Mouse (Mus musculus): Measurements from ENCODE around the gene Mrgbp. TPM values are rescaled to one million over a fixed set of nuclear protein-coding genes. Genes with fewer than 3 reads are reported as not detected.
A peak's percentile ranks its signal among the peaks of the same experiment; 100 is the strongest.

The Mrgbp gene
- 10 to 100 TPM; 14.4 to 14.6 TPM for total RNA-seq (2021)

DNA sequence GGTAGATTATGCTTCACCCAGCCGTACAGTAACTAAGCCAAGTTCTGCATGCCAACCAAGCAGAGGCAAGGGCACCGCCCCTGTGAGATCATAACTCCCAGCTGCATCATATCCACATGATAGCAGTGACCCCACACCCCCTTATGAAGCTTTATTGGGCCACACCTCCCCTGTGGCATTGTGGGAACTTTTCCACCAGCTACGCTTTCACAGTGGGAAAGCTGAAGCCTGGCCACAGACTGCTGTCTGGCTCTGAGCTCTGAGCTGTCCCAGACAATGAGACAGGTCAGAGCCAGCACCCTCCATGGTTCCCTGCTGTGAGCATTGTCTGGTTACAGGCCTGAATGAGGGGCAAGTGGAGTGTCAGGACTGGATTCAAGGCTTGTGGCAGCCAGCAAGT is at the start of gene Mrgbp:
Mrgbp (plus strand) TSS at position 303 of the 400 bp plus-strand sequence.
- no peak for DNase-seq (ENCODE audit: low spot score)
- intact Hi-C loops (cut with DNase I) = loop anchor here (1.0 to 10.0 kb wide), 3 partner anchors 96 to 306 kb away; partner anchors contain the start of gene Cables2

DNA sequence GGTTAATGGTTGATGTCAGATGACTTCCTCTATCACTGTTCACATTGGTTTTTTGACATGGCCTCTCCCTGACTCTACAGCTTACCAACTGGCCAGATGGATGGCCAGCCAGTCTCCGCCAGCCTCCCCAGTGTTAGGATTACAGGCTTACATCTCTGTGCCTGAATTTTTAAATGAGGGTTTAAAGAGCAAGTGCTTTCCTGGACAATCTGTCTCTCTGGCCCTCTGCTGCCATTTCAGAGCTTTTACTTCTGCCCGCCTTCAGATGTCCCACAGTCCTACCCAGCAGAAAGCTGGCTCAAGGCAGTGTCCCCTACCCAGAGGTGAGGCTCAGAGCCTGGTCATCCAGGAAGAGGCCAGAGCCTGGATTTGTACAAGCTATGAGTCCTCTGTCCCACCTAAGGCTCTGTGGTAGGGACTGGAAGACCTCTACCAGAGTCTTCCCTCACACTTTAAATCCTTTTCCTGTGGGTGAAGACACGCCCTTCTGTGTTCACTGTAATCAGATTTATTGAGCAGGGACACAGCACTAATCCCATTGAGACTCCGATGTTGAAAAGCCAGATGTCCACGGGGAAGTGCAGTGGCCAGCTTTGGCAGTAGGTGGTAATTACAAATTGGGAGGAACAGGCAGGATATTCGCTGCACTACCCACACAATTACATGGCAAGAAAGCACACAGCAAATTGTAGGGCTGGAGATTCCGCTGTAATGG is 49.3 kb upstream of the Mrgbp start:
- intact Hi-C loops (cut with DNase I) = no loop called here

DNA sequence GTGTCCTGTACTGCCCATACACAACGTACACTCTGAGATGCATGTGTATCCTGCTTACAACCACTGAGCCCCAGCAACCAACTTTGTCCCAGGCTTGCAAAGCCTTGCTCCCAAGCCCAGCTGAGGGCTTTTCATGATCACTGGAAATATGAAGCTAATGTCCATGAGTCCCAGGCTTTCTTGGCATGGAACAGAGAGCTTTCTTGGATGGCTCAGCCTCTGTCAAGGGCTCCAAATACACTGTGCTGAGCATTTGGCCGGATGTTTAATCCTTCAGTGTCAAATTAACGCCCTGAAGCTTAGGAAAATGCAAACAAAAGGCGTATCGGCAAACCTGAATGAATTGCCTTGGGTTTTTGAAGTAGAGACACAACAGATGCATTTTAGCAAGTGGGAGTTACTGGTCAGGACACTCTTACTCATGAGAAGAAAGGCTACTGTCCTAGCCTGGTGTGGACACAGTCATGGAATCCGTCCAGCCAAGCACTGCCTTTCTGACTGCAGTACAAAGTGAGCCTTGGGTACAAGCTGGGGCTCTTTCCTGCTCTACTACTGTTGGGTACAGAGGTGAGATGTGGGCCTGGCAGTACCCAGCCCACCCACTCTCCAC is 48.6 kb upstream of the Mrgbp start:
- no peak for DNase-seq (ENCODE audit: low spot score)
- intact Hi-C loops (cut with DNase I) = no loop called here

More for the DNA sequence above, 49.3 kb upstream of the Mrgbp start:
- no peak for DNase-seq (ENCODE audit: low spot score)

DNA sequence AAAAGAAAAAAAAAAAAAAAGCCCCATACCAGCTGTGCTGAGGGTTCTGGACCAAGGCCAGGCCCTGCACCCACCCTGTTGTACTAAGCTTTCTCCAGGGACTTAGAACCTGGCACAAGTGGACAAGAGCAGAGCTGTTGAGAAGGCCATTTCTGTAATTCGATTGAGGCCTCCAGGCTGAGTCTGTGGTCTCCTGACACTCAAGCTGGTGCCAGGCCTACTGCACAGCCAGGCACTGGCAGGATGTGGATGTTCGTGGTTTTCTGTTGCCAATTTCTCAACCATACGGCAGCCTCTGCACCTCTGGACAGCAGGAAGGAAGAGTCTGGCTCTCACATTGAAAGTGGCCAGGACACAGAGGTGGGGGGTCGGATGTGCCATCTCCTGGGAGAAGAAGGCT is 47.9 kb upstream of the Mrgbp start:
- intact Hi-C loops (cut with DNase I) = no loop called here
- no peak for DNase-seq (ENCODE audit: low spot score)

DNA sequence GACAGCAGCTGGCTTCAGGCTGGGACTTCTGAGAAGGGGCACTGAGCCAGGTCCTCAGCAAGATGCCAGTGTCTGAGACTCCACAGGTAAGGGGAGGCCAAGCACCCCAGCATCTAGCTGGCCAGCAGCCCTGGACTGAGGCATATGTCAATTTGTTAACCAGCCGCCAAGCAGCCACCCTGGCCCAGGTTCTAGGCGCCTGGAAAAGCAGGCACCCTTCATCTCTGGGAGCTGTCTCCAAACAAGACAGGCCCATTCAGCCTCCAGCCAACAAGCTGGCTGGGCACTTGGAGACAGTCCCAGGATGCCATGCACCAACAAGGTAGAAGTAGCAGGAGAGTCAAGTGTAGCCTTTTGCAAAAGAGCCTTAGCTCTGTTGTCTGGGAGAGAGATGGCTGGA is 37.4 kb upstream of the Mrgbp start:
- DNase-seq (ENCODE audit: low spot score) = no peak
- intact Hi-C loops (cut with DNase I) = no loop called here

DNA sequence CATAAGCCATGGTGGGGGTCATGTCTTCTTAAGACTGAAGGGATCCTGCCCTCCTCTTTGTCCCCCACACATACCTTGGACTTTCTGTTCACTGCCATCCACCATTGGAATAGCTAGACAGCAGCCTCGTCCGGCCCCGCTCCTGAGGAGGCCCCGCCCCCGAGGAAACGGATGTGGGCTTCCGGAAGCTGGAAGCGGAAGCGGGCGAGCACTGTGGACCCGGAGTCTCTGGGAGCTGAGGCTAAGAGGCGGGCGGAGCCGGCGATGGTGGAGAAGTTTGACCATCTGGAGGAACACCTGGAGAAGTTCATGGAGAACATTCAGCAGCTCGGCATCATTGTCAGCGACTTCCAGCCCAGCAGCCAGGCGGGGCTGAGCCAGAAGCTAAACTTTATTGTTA is 36.1 kb upstream of the Mrgbp start:
- intact Hi-C loops (cut with DNase I) = no loop called here

DNA sequence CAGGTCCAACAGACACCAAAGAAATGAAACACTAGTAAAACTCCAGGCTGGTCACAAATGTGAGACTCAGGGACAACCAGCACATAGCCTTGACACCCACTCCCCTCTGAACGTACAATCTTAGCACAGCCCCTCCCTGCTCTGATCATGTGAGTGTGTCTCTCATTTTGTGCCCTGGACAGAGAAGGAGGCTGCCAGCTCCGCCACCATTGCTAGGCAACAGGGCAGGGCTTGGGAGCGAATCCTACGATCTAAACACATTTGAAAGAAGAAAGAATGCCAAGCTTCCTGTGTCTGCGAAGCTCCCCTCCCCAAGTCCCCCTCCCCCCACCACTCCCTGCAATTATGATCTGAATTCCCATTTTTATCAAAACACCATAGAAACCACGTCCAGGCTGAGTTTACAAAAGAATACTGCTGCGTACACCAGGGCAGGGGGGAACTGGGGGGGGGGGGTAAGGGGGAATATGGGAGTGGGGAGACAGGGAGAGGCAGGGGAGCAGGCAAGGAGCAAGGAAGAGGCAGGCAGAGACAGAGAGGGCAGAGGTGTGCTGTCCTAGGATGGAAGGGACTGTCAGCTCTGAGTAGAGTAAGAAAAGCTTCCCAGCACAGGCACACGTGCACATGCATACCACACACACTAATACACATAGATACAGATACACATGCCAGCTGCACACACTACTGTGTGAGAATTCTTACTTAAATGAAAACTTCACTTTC is 33.6 kb upstream of the Mrgbp start:
- DNase-seq (ENCODE audit: low spot score) = no peak
- intact Hi-C loops (cut with DNase I) = no loop called here

More for the DNA sequence above, 36.1 kb upstream of the Mrgbp start:
- DNase-seq (ENCODE audit: low spot score) = no peak

DNA sequence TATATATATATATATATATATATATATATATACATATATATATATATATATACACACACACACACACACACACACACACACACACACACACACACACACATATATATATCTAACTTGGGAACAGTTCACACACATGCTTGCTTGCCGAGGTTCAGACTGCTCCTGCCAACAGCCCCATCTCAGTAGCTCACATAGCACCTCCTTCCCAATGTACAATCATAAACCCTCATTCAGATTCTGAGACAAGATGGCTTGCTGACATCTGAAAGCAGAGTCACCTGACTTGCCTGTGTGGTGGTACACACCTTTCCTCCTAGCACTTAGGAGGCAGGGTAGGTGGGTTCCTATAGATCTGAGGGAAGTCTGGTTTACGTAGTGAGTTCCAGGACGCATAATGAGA is 28.8 kb upstream of the Mrgbp start:
- no peak for DNase-seq (ENCODE audit: low spot score)
- intact Hi-C loops (cut with DNase I) = no loop called here

DNA sequence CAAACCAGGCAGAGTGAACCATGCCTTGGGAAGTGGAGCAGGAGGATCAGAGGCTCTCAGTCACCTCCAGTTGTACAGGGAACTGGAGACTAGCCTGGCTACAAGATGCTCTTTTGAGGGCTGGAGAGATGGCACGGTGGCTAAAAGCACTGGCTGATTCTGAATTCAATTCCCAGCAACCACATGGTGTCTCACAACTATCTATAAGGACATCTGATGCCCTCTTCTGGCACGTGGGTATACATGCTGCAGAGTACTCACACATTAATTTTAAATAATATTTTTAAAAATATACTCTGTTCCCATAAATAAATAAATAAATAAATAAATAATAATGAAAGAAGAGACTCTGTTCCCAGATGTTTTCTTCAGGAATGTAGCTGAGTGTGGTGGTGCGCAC is 25.9 kb upstream of the Mrgbp start:
- DNase-seq (ENCODE audit: low spot score) = no peak
- intact Hi-C loops (cut with DNase I) = no loop called here

DNA sequence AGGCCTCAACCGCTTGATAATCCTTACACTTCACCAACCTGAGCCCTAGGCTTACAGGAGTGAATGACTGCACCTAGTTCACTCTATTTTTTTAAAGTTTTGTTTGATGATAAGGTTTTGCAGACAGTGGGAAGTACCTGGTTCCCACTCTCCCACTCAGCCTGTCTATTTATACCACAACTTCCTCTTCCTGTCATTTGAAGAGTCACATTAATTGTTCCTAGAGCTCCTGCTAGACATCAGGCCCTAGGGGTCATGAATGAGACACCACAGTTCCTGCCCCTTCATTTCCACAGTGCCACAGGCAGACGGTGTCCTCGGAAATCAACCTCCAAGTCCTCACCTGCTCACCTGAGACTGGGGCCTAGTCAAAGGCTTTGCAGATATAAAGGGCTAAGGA is 24.6 kb upstream of the Mrgbp start:
- intact Hi-C loops (cut with DNase I) = no loop called here
- no peak for DNase-seq (ENCODE audit: low spot score)

DNA sequence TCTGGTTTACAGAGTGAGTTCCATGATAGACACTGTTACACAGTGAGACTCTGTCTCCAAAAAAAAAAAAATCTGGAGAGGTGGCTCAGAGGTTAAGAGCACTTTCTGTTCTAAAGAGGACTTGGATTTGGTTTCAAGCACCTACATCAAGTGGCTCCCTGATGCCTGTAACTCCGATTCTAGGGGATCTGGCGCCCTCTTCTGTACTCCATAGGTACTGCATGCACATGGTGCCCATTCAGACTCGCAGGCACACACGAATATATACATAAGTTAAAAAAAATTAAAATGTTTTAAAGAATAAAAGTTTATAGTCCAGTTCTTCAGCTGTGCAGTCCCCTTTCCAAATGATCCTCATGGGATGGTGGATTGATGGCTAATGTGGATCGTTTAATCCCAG is 20.9 kb upstream of the Mrgbp start:
- intact Hi-C loops (cut with DNase I) = no loop called here
- DNase-seq (ENCODE audit: low spot score) = no peak

DNA sequence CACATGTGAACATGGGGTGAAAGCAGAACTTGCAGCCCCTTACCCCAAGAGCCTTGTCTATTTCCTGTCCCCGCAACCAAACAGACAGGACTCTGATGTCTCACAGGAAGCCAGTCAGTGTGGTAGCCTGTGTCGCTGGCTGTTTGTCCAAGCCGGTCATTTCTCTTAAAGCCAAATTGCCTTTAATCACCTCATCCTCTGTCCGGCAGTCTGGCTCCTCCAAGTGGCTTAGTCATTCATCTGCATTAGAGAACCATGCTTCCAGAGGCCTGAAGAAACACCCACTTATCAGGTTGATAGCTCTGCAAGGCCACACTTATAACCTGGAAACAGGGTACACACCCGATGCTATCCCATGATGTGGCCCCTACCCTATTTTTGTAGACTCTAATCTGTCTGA is 19.0 kb upstream of the Mrgbp start:
- intact Hi-C loops (cut with DNase I) = no loop called here
- no peak for DNase-seq (ENCODE audit: low spot score)

DNA sequence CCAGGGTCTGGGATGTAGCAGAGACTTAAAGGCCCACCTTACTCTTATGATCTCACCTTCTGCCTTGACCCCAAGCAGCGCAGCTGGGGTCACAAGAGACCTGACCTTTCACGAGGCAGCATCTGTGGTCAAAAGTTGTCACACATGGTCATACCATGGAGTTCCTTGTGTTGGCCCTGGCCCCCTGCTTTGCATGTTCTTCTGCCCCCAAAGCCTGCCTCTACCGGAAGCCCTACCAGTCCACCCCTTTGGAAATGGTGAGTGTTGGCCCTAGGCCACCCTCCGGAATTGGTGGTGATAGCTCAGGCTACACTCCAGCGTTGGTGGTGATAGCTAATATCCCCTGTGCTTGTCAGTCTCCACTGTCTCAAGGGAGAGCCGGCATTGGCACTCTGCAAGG is 17.8 kb upstream of the Mrgbp start:
- DNase-seq (ENCODE audit: low spot score) = no peak
- intact Hi-C loops (cut with DNase I) = no loop called here

DNA sequence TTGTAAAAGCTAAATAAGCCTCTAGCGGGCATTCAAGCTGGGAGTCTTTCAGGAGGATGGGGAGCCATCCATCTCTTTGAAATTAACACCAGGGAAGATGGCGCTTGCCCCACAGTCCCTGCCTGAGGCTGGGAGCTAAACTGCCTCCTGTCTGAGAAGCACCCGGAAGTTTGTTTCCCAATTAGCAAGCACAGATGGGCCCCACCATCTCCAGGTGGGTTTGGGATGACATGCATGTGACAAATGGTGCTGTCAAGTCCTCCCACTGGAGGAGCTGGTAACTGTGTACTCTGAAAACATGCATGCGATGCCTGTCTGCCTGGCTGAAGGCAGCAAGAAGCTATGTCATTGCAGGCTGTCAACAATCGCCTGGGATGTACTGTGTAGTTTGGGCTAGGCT is 17.3 kb upstream of the Mrgbp start:
- no peak for DNase-seq (ENCODE audit: low spot score)
- intact Hi-C loops (cut with DNase I) = no loop called here

DNA sequence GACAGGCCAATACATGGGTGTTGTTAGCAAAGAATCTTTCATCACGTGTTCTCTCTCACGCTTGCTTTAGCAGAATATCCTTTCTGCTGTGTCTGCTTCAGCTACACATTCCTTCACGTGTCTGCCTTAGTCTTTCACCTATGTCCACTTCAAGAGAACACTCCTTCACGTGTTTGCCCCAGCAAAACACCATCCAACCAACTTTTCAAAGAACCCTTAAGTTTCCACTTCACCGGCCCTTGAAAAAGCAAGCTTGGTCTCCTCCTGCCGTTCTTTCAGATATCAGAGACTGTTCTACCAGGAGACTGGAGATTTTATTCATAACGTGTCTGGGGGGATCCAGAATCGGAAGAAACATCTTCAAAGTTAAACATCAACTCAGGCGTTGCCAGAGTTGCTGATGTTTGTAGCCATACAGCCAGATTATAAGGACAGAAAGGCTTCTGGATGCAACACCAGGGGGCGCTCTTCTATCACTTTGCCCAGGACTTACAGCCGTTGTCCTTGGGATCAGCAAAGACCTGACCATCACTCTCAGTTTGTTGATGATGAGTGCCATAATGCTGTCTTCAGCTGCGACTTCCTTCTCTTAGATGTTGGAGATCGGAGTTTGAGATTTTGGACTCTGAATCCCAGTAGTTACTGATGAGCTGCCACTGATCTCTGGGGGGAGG is 14.7 kb upstream of the Mrgbp start:
- no peak for DNase-seq (ENCODE audit: low spot score)
- intact Hi-C loops (cut with DNase I) = no loop called here

DNA sequence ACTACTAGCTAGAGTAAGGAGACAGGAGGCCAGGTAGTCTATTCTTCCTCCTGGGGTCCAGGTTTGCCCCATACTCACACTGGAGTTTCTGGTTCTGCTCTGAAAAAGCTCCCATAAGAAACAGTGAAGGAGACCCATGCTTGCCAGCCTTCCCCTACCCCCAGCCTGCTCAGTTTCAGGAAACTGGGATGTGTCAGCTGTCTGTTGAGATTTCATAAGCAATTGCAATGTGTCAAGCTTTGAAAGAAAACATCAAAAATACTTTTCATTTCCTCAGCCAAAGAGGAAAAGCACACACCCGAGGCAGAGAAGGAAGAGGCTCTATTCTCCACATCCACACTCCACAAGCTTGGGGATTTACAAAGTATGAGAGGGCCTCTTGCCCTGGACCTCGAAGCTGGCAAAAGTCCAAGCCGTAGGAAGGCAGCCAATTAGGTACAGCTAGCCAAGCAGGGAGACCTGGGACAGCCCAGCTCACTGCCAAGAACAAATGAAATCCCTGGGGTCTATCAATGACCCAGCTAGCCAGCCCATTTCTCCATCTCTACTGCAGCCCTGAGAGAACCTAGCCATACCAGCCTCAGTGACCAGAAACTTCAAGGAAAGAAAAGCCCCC is 12.0 kb upstream of the Mrgbp start:
- intact Hi-C loops (cut with DNase I) = loop anchor here (2.0 kb wide), 1 partner anchor 210 kb away; no protein-coding TSS in a partner anchor
- peak; percentile 32 for DNase-seq (ENCODE audit: low spot score)

DNA sequence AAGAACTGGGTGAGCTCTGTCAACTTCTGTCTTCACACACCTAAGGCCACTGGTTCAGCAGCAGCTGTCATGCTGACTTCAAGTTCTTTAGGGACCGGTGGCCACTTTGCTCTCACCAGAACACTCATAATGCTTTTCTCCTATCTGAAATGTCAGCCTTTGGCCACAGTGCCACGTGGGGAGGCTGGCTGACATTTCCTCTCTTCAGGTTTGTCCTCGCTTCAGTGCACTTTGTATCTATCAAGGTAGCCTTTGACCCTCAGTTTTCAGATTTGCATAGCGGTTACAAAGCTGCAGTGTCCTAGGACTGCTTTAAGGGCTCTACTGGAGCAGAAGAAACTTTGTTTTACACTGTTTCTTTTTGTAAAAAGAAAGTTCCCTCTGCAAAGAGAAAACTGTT is 4.6 kb upstream of the Mrgbp start:
- intact Hi-C loops (cut with DNase I) = loop anchor here (5.0 kb wide), 1 partner anchor 224 kb away; no protein-coding TSS in a partner anchor
- DNase-seq (ENCODE audit: low spot score) = no peak

DNA sequence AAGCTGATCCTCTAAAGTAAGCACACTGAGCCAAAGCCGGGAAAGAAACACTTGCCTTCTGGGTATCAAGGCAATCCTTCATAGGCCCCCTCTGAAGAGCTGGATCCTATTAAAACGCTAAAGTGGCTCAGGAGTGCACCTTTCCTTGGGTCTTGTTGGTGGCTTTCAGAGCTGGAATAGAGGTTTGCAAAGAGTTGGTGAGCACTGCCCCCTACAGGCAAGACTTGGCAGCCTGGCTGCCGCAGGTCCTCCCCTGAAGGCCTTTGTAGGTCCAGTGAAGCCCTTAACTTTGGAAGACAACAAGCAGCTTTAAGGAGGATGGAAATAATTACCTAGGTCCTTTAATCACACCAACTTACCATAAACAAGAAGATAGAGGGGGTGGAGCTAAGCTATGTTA is 2.4 kb upstream of the Mrgbp start:
- intact Hi-C loops (cut with DNase I) = loop anchor here (1.0 to 5.0 kb wide), 2 partner anchors 106 to 226 kb away; no protein-coding TSS in a partner anchor
- no peak for DNase-seq (ENCODE audit: low spot score)

DNA sequence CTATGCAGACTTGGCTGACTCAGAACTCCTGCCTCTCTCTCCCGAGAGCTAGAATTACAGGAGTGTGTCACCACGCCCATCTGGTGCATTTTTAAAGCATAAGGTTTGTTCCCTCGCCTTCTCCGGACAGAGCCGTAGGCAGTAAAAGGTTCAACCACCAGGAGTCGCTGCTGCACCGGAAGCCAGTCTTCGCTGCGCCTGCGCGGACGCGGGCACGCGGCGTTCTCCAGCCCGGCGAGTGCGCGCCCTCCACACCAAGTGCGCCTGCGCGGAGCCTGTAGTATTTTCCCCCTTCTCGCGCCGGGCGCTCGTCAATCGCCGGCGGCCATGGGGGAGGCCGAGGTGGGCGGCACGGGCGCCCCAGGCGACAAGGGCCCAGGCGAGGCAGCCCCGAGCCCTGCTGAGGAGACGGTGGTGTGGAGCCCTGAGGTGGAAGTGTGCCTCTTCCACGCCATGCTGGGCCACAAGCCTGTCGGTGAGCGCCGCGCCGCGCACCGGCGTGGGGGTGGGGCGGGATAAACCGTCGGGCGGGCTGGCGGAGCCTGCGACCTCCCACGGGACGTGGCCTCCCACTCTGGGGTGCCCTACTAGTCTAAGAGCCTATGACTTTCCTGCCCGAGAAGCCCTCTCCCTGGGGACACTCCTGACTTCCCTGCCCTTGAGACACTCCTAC is 1.5 kb downstream of the Mrgbp start:
- peak; percentile 89 for DNase-seq (ENCODE audit: low spot score)
- intact Hi-C loops (cut with DNase I) = loop anchor here (2.0 to 10.0 kb wide), 3 partner anchors 95 to 308 kb away; partner anchors contain the start of gene Cables2

Data from heart, postnatal 25 days (tissue).